In genomic region chr4:114842376-114842960, GRCm38 (mm10) we compare ENCODE assay signal across 12 mouse cellular contexts. TPM values are rescaled to one million over a fixed set of nuclear protein-coding genes. Genes with fewer than 3 reads are reported as not detected.
DNase-seq lines count a peak whose midpoint lies in the region; ATAC-seq and TF ChIP-seq lines count a peak whose summit lies in the region.
"Had no signal": no experiment of that assay in that cellular context is flagged by ENCODE, and none has a peak within 500 bp of the region (broad histone marks: within the 10 kb centered on the region; RNA-seq: fewer than 3 reads in every experiment).

No protein-coding gene starts in this region.

- no peaks in the 10 kb centered on the region for H3K9me3 ChIP-seq in heart, embryonic 13.5 days
- no peaks in the 10 kb centered on the region for H3K9me3 ChIP-seq in midbrain, postnatal 0 days (ENCODE audit: low read length)
- no peaks in the 10 kb centered on the region for H3K9me3 ChIP-seq in intestine, embryonic 15.5 days
- H3K9me3 ChIP-seq: liver, embryonic 13.5 days had no signal

- no peak for DNase-seq in heart, adult 2 months
- DNase-seq in embryo, embryonic 9.5 days (ENCODE audit: extremely low spot score) = peak; percentile 63
- DNase-seq in hindlimb bud, embryonic 11.5 days (ENCODE audit: extremely low spot score, low read depth, low spot score) = peak; percentile 88
- no peak for DNase-seq in midbrain, postnatal 0 days (ENCODE audit: low spot score)
- no peak for DNase-seq in urinary bladder, postnatal 10 days (ENCODE audit: low spot score)
- DNase-seq: heart, postnatal 10 days; liver, embryonic 13.5 days had no signal

- H3K4me1 ChIP-seq in heart, embryonic 13.5 days = peaks cover 7% of the 10 kb centered on the region
- H3K4me1 ChIP-seq in heart, adult 2 months (ENCODE audit: control insufficient read depth, insufficient read depth, low read length) = no peaks in the 10 kb centered on the region
- H3K4me1 ChIP-seq in midbrain, postnatal 0 days (ENCODE audit: insufficient read depth, low read length) = no peaks in the 10 kb centered on the region
- peaks cover 10% of the 10 kb centered on the region; the same call in 1 of the 2 replicates for H3K4me1 ChIP-seq in intestine, embryonic 15.5 days (replicated peaks)
- H3K4me1 ChIP-seq: liver, embryonic 13.5 days had no signal

- no peak overlapping the region for H3K27ac ChIP-seq in heart, embryonic 13.5 days (replicated peaks)
- no peak overlapping the region for H3K27ac ChIP-seq in heart, adult 2 months
- no peak overlapping the region for H3K27ac ChIP-seq in midbrain, postnatal 0 days (ENCODE audit: low read depth, low read length)
- H3K27ac ChIP-seq in intestine, embryonic 15.5 days = no peak overlapping the region
- H3K27ac ChIP-seq: liver, embryonic 13.5 days had no signal

- no peak for TF ChIP-seq POLR2A in heart, adult 2 months (IDR thresholded peaks at IDR 0.05; ENCODE audit: insufficient read depth, low read depth, low read length)

- H3K79me2 ChIP-seq in heart, adult 2 months (replicated peaks; ENCODE audit: control insufficient read depth, insufficient read depth, low read length) = no peaks in the 10 kb centered on the region

- no peak for ATAC-seq in heart, embryonic 13.5 days (ENCODE audit: extremely low read depth, insufficient number of reproducible peaks, low FRiP score, low TSS enrichment)
- no peak for ATAC-seq in midbrain, postnatal 0 days (ENCODE audit: low FRiP score)
- ATAC-seq in cerebellum, adult (ENCODE audit: insufficient number of reproducible peaks, low FRiP score, low TSS enrichment) = no peak
- no peak for ATAC-seq in intestine, embryonic 15.5 days

- TF ChIP-seq CTCF in heart, adult 2 months (IDR thresholded peaks at IDR 0.05) = no peak
- no peak for TF ChIP-seq CTCF in midbrain, postnatal 0 days (IDR thresholded peaks at IDR 0.05)

- H3K4me3 ChIP-seq in heart, embryonic 13.5 days = 0 out of 2 replicates have a peak overlapping the region, but pooled peaks have one; percentile 13
- H3K4me3 ChIP-seq in heart, adult 2 months = no peak overlapping the region
- H3K4me3 ChIP-seq in midbrain, postnatal 0 days (ENCODE audit: low read depth, low read length) = peak overlapping the region; percentile 9; the same call in 1 of the 2 replicates
- no peak overlapping the region for H3K4me3 ChIP-seq in intestine, embryonic 15.5 days (replicated peaks)

- intact Hi-C loops in heart, adult 2 months (cut with DNase I) = no loop called here

- 3% methylated on average over 9 of the region's 11 CpGs for whole genome bisulfite sequencing in heart, embryonic 13.5 days
- 13% methylated on average over 9 of the region's 11 CpGs for WGBS in heart, adult 2 months
- WGBS in midbrain, postnatal 0 days = 9% methylated on average over 6 of the region's 11 CpGs
- 13% methylated on average over 7 of the region's 11 CpGs for WGBS in intestine, embryonic 15.5 days

- TF ChIP-seq EP300 in heart, adult 2 months (IDR thresholded peaks at IDR 0.05; ENCODE audit: insufficient read depth, low read depth, low read length) = no peak

- H3K27me3 ChIP-seq in heart, embryonic 13.5 days (replicated peaks) = peaks cover 92% of the 10 kb centered on the region
- H3K27me3 ChIP-seq in heart, adult 2 months (ENCODE audit: control insufficient read depth, insufficient read depth, low read length) = peaks cover 10% of the 10 kb centered on the region
- H3K27me3 ChIP-seq in midbrain, postnatal 0 days (ENCODE audit: insufficient read depth, low read length) = peaks cover 20% of the 10 kb centered on the region
- H3K27me3 ChIP-seq in intestine, embryonic 15.5 days (replicated peaks) = peaks cover 38% of the 10 kb centered on the region

- peak overlapping the region; percentile 27; the same call in 1 of the 2 replicates for H3K4me2 ChIP-seq in heart, embryonic 13.5 days
- H3K4me2 ChIP-seq in midbrain, postnatal 0 days (ENCODE audit: low read depth, low read length, poor library complexity, severe bottlenecking) = peak overlapping the region; percentile 32
- H3K4me2 ChIP-seq in intestine, embryonic 15.5 days (replicated peaks) = no peak overlapping the region

- H3K36me3 ChIP-seq in heart, embryonic 13.5 days = no peaks in the 10 kb centered on the region
- no peaks in the 10 kb centered on the region for H3K36me3 ChIP-seq in heart, adult 2 months (ENCODE audit: control insufficient read depth, insufficient read depth, low read length)
- H3K36me3 ChIP-seq in midbrain, postnatal 0 days (ENCODE audit: insufficient read depth, low read length) = no peaks in the 10 kb centered on the region
- H3K36me3 ChIP-seq in intestine, embryonic 15.5 days = no peaks in the 10 kb centered on the region
- H3K36me3 ChIP-seq: liver, embryonic 13.5 days had no signal

- H3K9ac ChIP-seq in heart, embryonic 13.5 days = no peak overlapping the region
- H3K9ac ChIP-seq in heart, adult 2 months (ENCODE audit: low read depth, low read length) = no peak overlapping the region
- no peak overlapping the region for H3K9ac ChIP-seq in midbrain, postnatal 0 days (replicated peaks; ENCODE audit: low read length, poor library complexity, severe bottlenecking)
- H3K9ac ChIP-seq in intestine, embryonic 15.5 days = no peak overlapping the region
- H3K9ac ChIP-seq: liver, embryonic 13.5 days had no signal

RNA-seq across cellular contexts. Expression of gene Gm12830, which starts 20.9 kb away (rescaled TPM):
- polyA plus RNA-seq in heart, embryonic 13.5 days (2015; fragmentation: Nextera tagmentation; extraction: Ambion mirVana) = not detected in 2 replicates
- total RNA-seq in heart, adult 2 months (2021) = not detected
- polyA plus RNA-seq in heart, adult 2 months (2012; rRNA removed) = not detected in 2 replicates
- total RNA-seq in midbrain, postnatal 0 days (2014; rRNA removed) = not detected in 2 replicates
- polyA plus RNA-seq in midbrain, postnatal 0 days (2015; fragmentation: Nextera tagmentation; extraction: Ambion mirVana) = 0.09 TPM in 1 of 2 replicates, not detected in the other
- not detected in 2 replicates for polyA plus RNA-seq in intestine, embryonic 15.5 days (2015; fragmentation: Nextera tagmentation; extraction: Ambion mirVana)
- total RNA-seq: heart, postnatal 10 days; layer of hippocampus, adult 18-20 months had no signal
- polyA plus RNA-seq: frontal cortex, adult 2 months; liver, embryonic 13.5 days had no signal

Comparison
In these comparisons a context has a peak if more than half of its experiments do, and no peak if none do; other contexts are left out.
1. H3K4me3 ChIP-seq: peak in heart, embryonic 13.5 days (single experiment) and midbrain, postnatal 0 days (single experiment); none in heart, adult 2 months (single experiment) and intestine, embryonic 15.5 days (single experiment).
2. DNase-seq: peak in embryo, embryonic 9.5 days (single experiment) and hindlimb bud, embryonic 11.5 days (single experiment); none in heart, adult 2 months (0 of 2), midbrain, postnatal 0 days (single experiment) and urinary bladder, postnatal 10 days (single experiment).